Mouse (Mus musculus): ENCODE measurements at regions not wholly inside any gene's neighbourhood (a gene's known extent, or its start where the extent isn't known, plus 50 kb on each side); places are given as distances from the start of the nearest gene placed in this dataset.
A peak's percentile ranks its signal among the peaks of the same experiment; 100 is the strongest.

- no peak for DNase-seq (ENCODE audit: low read depth, low spot score)
- Histone ChIP-seq H3K9me3 (ENCODE audit: control insufficient read depth, insufficient read depth, low read depth, low read length) (no peaks in the 10 kb centered on the region), H3K4me1 (ENCODE audit: control insufficient read depth in 2 of 2, insufficient read depth in 2 of 2, low read length in 2 of 2, poor library complexity in 1 of 2) (peaks cover 0 to 2% of the 10 kb centered on the region in 2 experiments; a peak in 1 of 4 replicates), H3K9ac (ENCODE audit: insufficient read depth, low read depth, low read length, poor library complexity, severe bottlenecking) (no peak overlapping the region), H3K4me3 (ENCODE audit: insufficient read depth in 1 of 2, low read depth in 1 of 2, low read length in 2 of 2, poor library complexity in 1 of 2, severe bottlenecking in 1 of 2) (no peak overlapping the region), H3K27ac (ENCODE audit: insufficient read depth, low read depth, low read length, poor library complexity, severe bottlenecking) (no peak overlapping the region), H3K36me3 (ENCODE audit: control insufficient read depth, insufficient read depth, low read length, poor library complexity, severe bottlenecking) (no peaks in the 10 kb centered on the region)
- TF ChIP-seq ZNF384 (IDR thresholded peaks at IDR 0.05; ENCODE audit: low read depth, low read length) = no peak
- TF ChIP-seq MAFK (IDR thresholded peaks at IDR 0.05; ENCODE audit: insufficient read depth, low read depth, low read length) = no peak
- TF ChIP-seq ZC3H11A (IDR thresholded peaks at IDR 0.05; ENCODE audit: borderline replicate concordance, low read depth, low read length) = no peak
- TF ChIP-seq HCFC1 (IDR thresholded peaks at IDR 0.05; ENCODE audit: borderline replicate concordance, insufficient read depth, low read length) = no peak
- TF ChIP-seq CHD2 (IDR thresholded peaks at IDR 0.05; ENCODE audit: low read depth, low read length) = no peak
- in situ Hi-C loops (cut with MboI; ENCODE audit: low sequenced_read_pairs in 2 of 2, unreplicated experiment in 2 of 2) = no loop called here
These were observed 269.0 kb upstream of the Pfn2 start for GRCm38 (mm10) chr3:58116848-58117247.

DNA sequence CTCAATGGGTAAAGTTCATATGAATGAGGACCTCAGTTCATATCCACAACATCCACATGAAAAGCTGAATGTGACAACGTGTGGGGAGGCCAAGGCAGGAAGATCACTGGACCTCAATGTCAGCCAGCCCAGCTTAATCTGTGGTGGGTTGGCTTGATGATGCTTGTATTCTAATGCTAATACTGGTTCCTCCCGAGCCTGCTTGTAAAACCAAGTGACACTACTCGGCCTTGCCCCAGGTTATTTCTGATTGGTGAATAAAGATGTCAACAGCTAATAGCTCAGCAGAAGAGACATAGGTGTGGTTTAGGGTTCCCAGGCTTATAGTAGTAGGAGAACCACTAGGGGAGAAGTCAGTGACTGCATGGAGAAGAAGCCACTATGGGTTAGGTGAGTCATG is 272.2 kb upstream of the Pfn2 start:
- H3K27ac ChIP-seq (ENCODE audit: insufficient read depth, low read depth, low read length, poor library complexity, severe bottlenecking) = no peak overlapping the region
- peaks cover 0 to 2% of the 10 kb centered on the region in 2 experiments; a peak in 1 of 4 replicates for H3K4me1 ChIP-seq (ENCODE audit: control insufficient read depth in 2 of 2, insufficient read depth in 2 of 2, low read length in 2 of 2, poor library complexity in 1 of 2)
- in situ Hi-C loops (cut with MboI; ENCODE audit: low sequenced_read_pairs in 2 of 2, unreplicated experiment in 2 of 2) = loop anchor here in 1 of 2 experiments (10.0 kb wide), 1 partner anchor 275 kb away; the partner anchor contains the start of gene Pfn2
- H3K9me3 ChIP-seq (ENCODE audit: control insufficient read depth, insufficient read depth, low read depth, low read length) = no peaks in the 10 kb centered on the region
- no peak for TF ChIP-seq ZNF384 (IDR thresholded peaks at IDR 0.05; ENCODE audit: low read depth, low read length)
- no peak for TF ChIP-seq HCFC1 (IDR thresholded peaks at IDR 0.05; ENCODE audit: borderline replicate concordance, insufficient read depth, low read length)
- TF ChIP-seq CHD2 (IDR thresholded peaks at IDR 0.05; ENCODE audit: low read depth, low read length) = no peak
- no peak for TF ChIP-seq MAFK (IDR thresholded peaks at IDR 0.05; ENCODE audit: insufficient read depth, low read depth, low read length)
- no peak for TF ChIP-seq ZC3H11A (IDR thresholded peaks at IDR 0.05; ENCODE audit: borderline replicate concordance, low read depth, low read length)
- H3K36me3 ChIP-seq (ENCODE audit: control insufficient read depth, insufficient read depth, low read length, poor library complexity, severe bottlenecking) = no peaks in the 10 kb centered on the region
- DNase-seq (ENCODE audit: low read depth, low spot score) = no peak
- H3K9ac ChIP-seq (ENCODE audit: insufficient read depth, low read depth, low read length, poor library complexity, severe bottlenecking) = no peak overlapping the region
- H3K4me3 ChIP-seq (ENCODE audit: insufficient read depth in 1 of 2, low read depth in 1 of 2, low read length in 2 of 2, poor library complexity in 1 of 2, severe bottlenecking in 1 of 2) = no peak overlapping the region

DNA sequence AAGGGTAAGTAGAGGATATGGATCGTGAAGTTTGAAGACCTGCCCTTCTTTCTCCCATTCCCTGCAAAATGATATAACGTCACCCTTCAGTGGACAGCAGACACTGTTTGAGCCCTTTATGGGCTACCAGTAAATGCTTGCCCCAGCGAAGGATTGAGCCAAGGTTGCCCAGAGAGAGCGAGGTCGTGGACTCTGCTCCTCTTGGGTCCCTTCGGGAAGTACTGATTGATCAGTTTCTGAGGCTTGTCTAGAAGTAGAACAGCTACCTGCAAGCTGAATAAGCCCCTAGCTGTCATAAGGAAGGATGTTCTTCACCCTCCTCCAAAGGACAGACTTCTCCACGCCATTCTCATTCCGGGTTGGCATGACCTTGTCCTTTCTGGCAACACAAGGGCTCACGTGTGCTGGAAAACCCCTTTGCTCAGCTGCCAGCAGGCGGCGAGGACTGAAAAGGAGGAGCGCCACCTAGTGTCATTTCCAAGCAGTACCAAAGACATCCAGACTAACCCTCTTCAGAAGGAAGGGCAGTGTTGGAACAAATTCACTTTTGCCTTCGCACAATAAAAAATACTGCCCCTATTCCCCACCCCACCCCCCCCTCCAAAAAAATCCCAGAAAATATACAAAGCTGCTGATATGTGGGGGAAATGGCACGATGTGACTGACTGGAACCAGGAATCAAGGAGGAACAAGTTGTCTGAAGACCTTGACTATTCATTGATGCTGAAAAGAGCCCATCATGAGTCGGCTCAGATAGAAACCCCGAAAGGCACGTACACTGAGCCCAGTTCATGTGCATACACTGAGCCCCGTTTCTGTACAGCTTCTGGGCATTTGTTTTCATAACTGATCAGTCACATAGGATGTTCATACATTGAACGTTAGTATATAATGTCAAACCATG is 274.8 kb upstream of the Pfn2 start:
- in situ Hi-C loops (cut with MboI; ENCODE audit: low sequenced_read_pairs in 2 of 2, unreplicated experiment in 2 of 2) = loop anchor here in 1 of 2 experiments (10.0 kb wide), 1 partner anchor 278 kb away; the partner anchor contains the start of gene Pfn2
- peak; percentile 56 for DNase-seq (ENCODE audit: low read depth, low spot score)
- TF ChIP-seq MAFK (IDR thresholded peaks at IDR 0.05; ENCODE audit: insufficient read depth, low read depth, low read length) (0 out of 2 replicates have a peak, but pooled peaks have one; percentile 21), ZC3H11A (IDR thresholded peaks at IDR 0.05; ENCODE audit: borderline replicate concordance, low read depth, low read length) (peak; percentile 85; the same call in 1 of the 2 replicates), HCFC1 (IDR thresholded peaks at IDR 0.05; ENCODE audit: borderline replicate concordance, insufficient read depth, low read length) (no peak), CHD2 (IDR thresholded peaks at IDR 0.05; ENCODE audit: low read depth, low read length) (no peak), ZNF384 (IDR thresholded peaks at IDR 0.05; ENCODE audit: low read depth, low read length) (no peak)
- H3K36me3 ChIP-seq (ENCODE audit: control insufficient read depth, insufficient read depth, low read length, poor library complexity, severe bottlenecking) = no peaks in the 10 kb centered on the region
- no peaks in the 10 kb centered on the region for H3K9me3 ChIP-seq (ENCODE audit: control insufficient read depth, insufficient read depth, low read depth, low read length)
- peaks cover 0 to 2% of the 10 kb centered on the region in 2 experiments; a peak in 1 of 4 replicates for H3K4me1 ChIP-seq (ENCODE audit: control insufficient read depth in 2 of 2, insufficient read depth in 2 of 2, low read length in 2 of 2, poor library complexity in 1 of 2)
- no peak overlapping the region for H3K4me3 ChIP-seq (ENCODE audit: insufficient read depth in 1 of 2, low read depth in 1 of 2, low read length in 2 of 2, poor library complexity in 1 of 2, severe bottlenecking in 1 of 2)
- no peak overlapping the region for H3K9ac ChIP-seq (ENCODE audit: insufficient read depth, low read depth, low read length, poor library complexity, severe bottlenecking)
- H3K27ac ChIP-seq (ENCODE audit: insufficient read depth, low read depth, low read length, poor library complexity, severe bottlenecking) = no peak overlapping the region

- Histone ChIP-seq H3K27ac (ENCODE audit: insufficient read depth, low read depth, low read length, poor library complexity, severe bottlenecking) (no peak overlapping the region), H3K9me3 (ENCODE audit: control insufficient read depth, insufficient read depth, low read depth, low read length) (no peaks in the 10 kb centered on the region), H3K4me1 (ENCODE audit: control insufficient read depth in 2 of 2, insufficient read depth in 2 of 2, low read length in 2 of 2, poor library complexity in 1 of 2) (peaks cover 0 to 2% of the 10 kb centered on the region in 2 experiments; a peak in 1 of 4 replicates), H3K9ac (ENCODE audit: insufficient read depth, low read depth, low read length, poor library complexity, severe bottlenecking) (no peak overlapping the region), H3K4me3 (ENCODE audit: insufficient read depth in 1 of 2, low read depth in 1 of 2, low read length in 2 of 2, poor library complexity in 1 of 2, severe bottlenecking in 1 of 2) (no peak overlapping the region), H3K36me3 (ENCODE audit: control insufficient read depth, insufficient read depth, low read length, poor library complexity, severe bottlenecking) (no peaks in the 10 kb centered on the region)
- TF ChIP-seq MAFK (IDR thresholded peaks at IDR 0.05; ENCODE audit: insufficient read depth, low read depth, low read length) (no peak), CHD2 (IDR thresholded peaks at IDR 0.05; ENCODE audit: low read depth, low read length) (no peak), ZNF384 (IDR thresholded peaks at IDR 0.05; ENCODE audit: low read depth, low read length) (no peak)
- DNase-seq (ENCODE audit: low read depth, low spot score) = no peak
- in situ Hi-C loops (cut with MboI; ENCODE audit: low sequenced_read_pairs in 2 of 2, unreplicated experiment in 2 of 2) = loop anchor here in 1 of 2 experiments (10.0 kb wide), 1 partner anchor 279 kb away; the partner anchor contains the start of gene Pfn2
These were observed 275.7 kb upstream of the Pfn2 start for GRCm38 (mm10) chr3:58123396-58124077.

Data from ES-E14 (cell line).